Mouse (Mus musculus): Measurements from ENCODE around the gene Nrxn2. TPM values are rescaled to one million over a fixed set of nuclear protein-coding genes. Genes with fewer than 3 reads are reported as not detected.

Gene Nrxn2
- polyA plus RNA-seq, 1 experiment, result 6.4 TPM

GRCm38 (mm10) chr19:6416124-6416770 lies 2.3 kb upstream of the Nrxn2 start:
- 48% methylated on average over 9 of the region's 9 CpGs for WGBS
- no peak for TF ChIP-seq CTCF (conservative IDR thresholded peaks at IDR 0.05; ENCODE audit: insufficient read depth, insufficient read length, low read depth, low read length)
- no peak for TF ChIP-seq POLR2A (IDR thresholded peaks at IDR 0.05; ENCODE audit: low read depth, low read length)
- no peak overlapping the region for H3K4me3 ChIP-seq (ENCODE audit: insufficient read depth, low read depth, low read length)
- no peak overlapping the region for H3K27ac ChIP-seq (ENCODE audit: insufficient read depth, low read depth, low read length)
- no peaks in the 10 kb centered on the region for H3K27me3 ChIP-seq (replicated peaks; ENCODE audit: control insufficient read depth, insufficient read depth, low read length)
- H3K36me3 ChIP-seq (ENCODE audit: control insufficient read depth, insufficient read depth, low read length), result no peaks in the 10 kb centered on the region
- no peaks in the 10 kb centered on the region for H3K4me1 ChIP-seq (ENCODE audit: control insufficient read depth, insufficient read depth, low read length)
- no peak for DNase-seq

DNA sequence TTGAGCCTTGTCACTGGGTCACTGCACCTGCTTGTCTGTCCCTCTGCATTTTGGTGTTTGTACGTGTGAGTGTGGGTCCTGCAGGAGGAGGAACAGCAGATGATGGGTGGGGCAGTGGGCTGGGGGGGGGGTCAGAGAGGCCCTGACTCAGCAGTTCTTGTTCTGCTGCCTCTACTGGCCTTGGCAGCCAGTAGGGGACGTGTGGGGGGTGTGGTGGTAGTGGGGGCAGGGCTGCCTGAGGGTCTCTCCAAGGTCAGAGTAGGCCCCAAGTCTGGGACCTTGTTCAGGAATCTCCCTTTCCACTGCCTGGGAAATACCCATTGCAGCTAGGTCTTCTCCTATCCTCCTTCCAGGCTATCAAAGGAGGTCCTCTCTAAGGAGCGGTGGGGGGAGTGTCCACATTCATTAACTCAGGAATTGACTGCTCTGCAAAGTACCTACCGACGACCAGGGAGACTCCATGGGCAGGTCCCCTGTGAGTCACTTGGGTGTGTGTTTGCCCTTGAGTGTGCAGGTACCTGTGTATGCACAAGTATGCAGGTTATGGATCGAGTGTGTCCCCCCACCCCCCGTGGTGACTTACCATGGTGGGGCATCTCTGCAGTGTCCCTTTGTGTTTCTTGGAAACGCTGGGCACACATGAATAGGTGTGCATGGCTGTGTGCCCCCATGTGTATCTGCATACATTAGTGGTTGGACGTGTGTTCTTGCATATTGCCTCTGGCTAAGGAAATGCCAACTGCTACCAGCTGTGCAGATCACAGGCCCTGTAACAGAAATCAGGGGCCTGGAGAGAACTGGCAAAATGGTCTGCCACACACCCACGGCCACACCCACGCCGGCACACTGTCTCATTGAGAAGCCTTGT lies 1.4 kb upstream of the Nrxn2 start:
- Histone ChIP-seq H3K36me3 (ENCODE audit: control insufficient read depth, insufficient read depth, low read length) (no peaks in the 10 kb centered on the region), H3K27ac (ENCODE audit: insufficient read depth, low read depth, low read length) (no peak overlapping the region), H3K4me1 (ENCODE audit: control insufficient read depth, insufficient read depth, low read length) (no peaks in the 10 kb centered on the region), H3K27me3 (replicated peaks; ENCODE audit: control insufficient read depth, insufficient read depth, low read length) (no peaks in the 10 kb centered on the region), H3K4me3 (ENCODE audit: insufficient read depth, low read depth, low read length) (no peak overlapping the region)
- no peak for DNase-seq
- WGBS, result 58% methylated on average over 12 of the region's 12 CpGs
- TF ChIP-seq CTCF (conservative IDR thresholded peaks at IDR 0.05; ENCODE audit: insufficient read depth, insufficient read length, low read depth, low read length), result no peak
- no peak for TF ChIP-seq POLR2A (IDR thresholded peaks at IDR 0.05; ENCODE audit: low read depth, low read length)

- Histone ChIP-seq H3K4me3 (ENCODE audit: insufficient read depth, low read depth, low read length) (no peak overlapping the region), H3K27me3 (replicated peaks; ENCODE audit: control insufficient read depth, insufficient read depth, low read length) (no peaks in the 10 kb centered on the region), H3K36me3 (ENCODE audit: control insufficient read depth, insufficient read depth, low read length) (no peaks in the 10 kb centered on the region), H3K4me1 (ENCODE audit: control insufficient read depth, insufficient read depth, low read length) (no peaks in the 10 kb centered on the region), H3K27ac (ENCODE audit: insufficient read depth, low read depth, low read length) (no peak overlapping the region)
- DNase-seq, result no peak
- WGBS, result 9% methylated on average over 22 of the region's 23 CpGs
- TF ChIP-seq CTCF (conservative IDR thresholded peaks at IDR 0.05; ENCODE audit: insufficient read depth, insufficient read length, low read depth, low read length), result no peak
- no peak for TF ChIP-seq POLR2A (IDR thresholded peaks at IDR 0.05; ENCODE audit: low read depth, low read length)
Measured at GRCm38 (mm10) chr19:6418984-6419692, 607 bp downstream of the Nrxn2 start.

DNA sequence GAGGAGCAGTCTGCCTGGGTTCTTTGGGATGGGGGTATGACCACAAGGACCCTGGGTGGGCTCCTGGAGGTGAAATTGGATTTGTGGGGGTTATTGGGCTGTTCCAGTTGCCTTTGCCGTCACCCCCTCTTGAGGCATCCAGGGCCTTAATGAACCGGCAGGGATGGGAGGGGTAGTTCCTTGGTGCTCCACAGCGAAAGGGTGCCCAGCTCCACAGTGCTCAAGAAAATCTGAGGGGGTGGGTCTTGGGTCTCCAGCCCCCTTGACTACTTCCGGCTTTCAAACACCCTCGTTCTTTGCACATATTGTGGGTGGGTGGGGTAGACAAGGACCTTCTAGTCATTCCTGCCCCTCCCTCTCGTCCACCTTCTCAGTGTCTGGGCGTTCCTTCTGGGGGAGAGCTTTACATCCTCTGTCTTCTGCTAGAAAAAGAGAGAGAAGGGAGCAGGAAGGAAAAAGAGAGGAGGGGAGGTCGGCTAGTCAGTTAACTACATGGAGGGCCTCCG lies 1.3 kb downstream of the Nrxn2 start:
- no peak for TF ChIP-seq POLR2A (IDR thresholded peaks at IDR 0.05; ENCODE audit: low read depth, low read length)
- TF ChIP-seq CTCF (conservative IDR thresholded peaks at IDR 0.05; ENCODE audit: insufficient read depth, insufficient read length, low read depth, low read length), result no peak
- 56% methylated on average over 9 of the region's 9 CpGs for WGBS

DNA sequence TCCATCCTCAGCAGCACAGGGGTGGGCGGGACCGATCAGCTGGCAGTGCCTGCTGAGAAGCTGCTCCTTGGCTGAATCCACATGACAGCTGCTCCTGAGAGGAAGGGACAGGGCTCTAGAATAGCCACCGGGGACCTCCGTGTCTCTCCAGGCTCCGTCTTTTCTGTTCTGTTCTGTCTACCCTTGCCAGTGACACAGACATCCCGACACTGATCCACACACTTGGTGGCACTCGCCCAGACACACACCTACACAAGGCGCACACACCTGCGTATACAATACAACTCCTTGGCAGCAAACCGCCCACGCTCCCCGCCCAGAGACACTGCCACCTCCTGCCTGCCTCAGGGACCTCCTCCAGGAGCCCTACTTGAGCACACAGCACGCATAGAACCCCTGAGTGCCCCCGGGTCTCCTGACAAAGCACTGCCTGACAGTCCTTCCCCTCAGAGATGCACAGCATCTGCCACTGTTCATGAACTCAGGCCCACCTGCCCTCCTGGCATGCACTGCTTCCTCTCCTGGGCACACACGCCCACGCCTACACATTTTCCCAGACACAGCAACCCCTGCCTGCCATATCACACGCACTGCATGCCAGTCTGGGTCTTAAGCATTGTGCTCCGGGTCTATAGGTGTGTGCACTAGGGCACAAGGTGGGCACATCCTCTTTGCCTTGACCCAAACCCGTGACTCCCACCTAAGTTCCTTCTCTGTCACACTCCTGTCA lies 2.1 kb downstream of the Nrxn2 start:
- 67% methylated on average over 19 of the region's 19 CpGs for WGBS
- Histone ChIP-seq H3K36me3 (ENCODE audit: control insufficient read depth, insufficient read depth, low read length) (no peaks in the 10 kb centered on the region), H3K27me3 (replicated peaks; ENCODE audit: control insufficient read depth, insufficient read depth, low read length) (no peaks in the 10 kb centered on the region), H3K4me1 (ENCODE audit: control insufficient read depth, insufficient read depth, low read length) (no peaks in the 10 kb centered on the region), H3K27ac (ENCODE audit: insufficient read depth, low read depth, low read length) (no peak overlapping the region), H3K4me3 (ENCODE audit: insufficient read depth, low read depth, low read length) (no peak overlapping the region)
- DNase-seq, result no peak
- TF ChIP-seq CTCF (conservative IDR thresholded peaks at IDR 0.05; ENCODE audit: insufficient read depth, insufficient read length, low read depth, low read length) (no peak), POLR2A (IDR thresholded peaks at IDR 0.05; ENCODE audit: low read depth, low read length) (no peak)

More for the DNA sequence above, 1.3 kb downstream of the Nrxn2 start:
- no peaks in the 10 kb centered on the region for H3K27me3 ChIP-seq (replicated peaks; ENCODE audit: control insufficient read depth, insufficient read depth, low read length)
- no peaks in the 10 kb centered on the region for H3K4me1 ChIP-seq (ENCODE audit: control insufficient read depth, insufficient read depth, low read length)
- no peaks in the 10 kb centered on the region for H3K36me3 ChIP-seq (ENCODE audit: control insufficient read depth, insufficient read depth, low read length)
- H3K4me3 ChIP-seq (ENCODE audit: insufficient read depth, low read depth, low read length), result no peak overlapping the region
- no peak for DNase-seq
- H3K27ac ChIP-seq (ENCODE audit: insufficient read depth, low read depth, low read length), result no peak overlapping the region

- H3K4me3 ChIP-seq (ENCODE audit: insufficient read depth, low read depth, low read length), result no peak overlapping the region
- H3K27ac ChIP-seq (ENCODE audit: insufficient read depth, low read depth, low read length), result no peak overlapping the region
- no peaks in the 10 kb centered on the region for H3K27me3 ChIP-seq (replicated peaks; ENCODE audit: control insufficient read depth, insufficient read depth, low read length)
- TF ChIP-seq POLR2A (IDR thresholded peaks at IDR 0.05; ENCODE audit: low read depth, low read length) (no peak), CTCF (conservative IDR thresholded peaks at IDR 0.05; ENCODE audit: insufficient read depth, insufficient read length, low read depth, low read length) (no peak)
- no peaks in the 10 kb centered on the region for H3K36me3 ChIP-seq (ENCODE audit: control insufficient read depth, insufficient read depth, low read length)
- WGBS, result 84% methylated on average over 9 of the region's 9 CpGs
- no peaks in the 10 kb centered on the region for H3K4me1 ChIP-seq (ENCODE audit: control insufficient read depth, insufficient read depth, low read length)
- DNase-seq, result no peak
Measured at GRCm38 (mm10) chr19:6421211-6421590, 2.7 kb downstream of the Nrxn2 start.
